Mouse (Mus musculus): ENCODE results near the gene Slc16a5.
"Not testable (repeated sequence)": the region's sequence is repeated elsewhere in the genome, so short reads cannot be mapped to it uniquely, and the experiment has no call there.

Gene Slc16a5

GRCm38 (mm10) chr11:115447321-115447885, 14.9 kb upstream of the Slc16a5 start:
- no peak for DNase-seq (ENCODE audit: low spot score in 2 of 2)

- DNase-seq (ENCODE audit: low spot score in 2 of 2): no peak
These were observed 14.2 kb upstream of the Slc16a5 start for GRCm38 (mm10) chr11:115448075-115448474.

GRCm38 (mm10) chr11:115448998-115449397, 13.3 kb upstream of the Slc16a5 start:
- no peak for DNase-seq (ENCODE audit: low spot score in 2 of 2)

- DNase-seq (ENCODE audit: low spot score in 2 of 2): no peak
These were observed 12.1 kb upstream of the Slc16a5 start for GRCm38 (mm10) chr11:115450176-115450575.

GRCm38 (mm10) chr11:115451781-115452241, 10.5 kb upstream of the Slc16a5 start:
- DNase-seq (ENCODE audit: low spot score in 2 of 2): no peak

- no peak for DNase-seq (ENCODE audit: low spot score in 2 of 2)
These were observed 9.9 kb upstream of the Slc16a5 start for GRCm38 (mm10) chr11:115452281-115452860.

GRCm38 (mm10) chr11:115453306-115453705, 9.0 kb upstream of the Slc16a5 start:
- no peak for DNase-seq (ENCODE audit: low spot score in 2 of 2)

- DNase-seq (ENCODE audit: low spot score in 2 of 2): not testable (repeated sequence)
These were observed 7.5 kb upstream of the Slc16a5 start for GRCm38 (mm10) chr11:115454822-115455221.

GRCm38 (mm10) chr11:115455619-115456018, 6.7 kb upstream of the Slc16a5 start:
- DNase-seq (ENCODE audit: low spot score in 2 of 2): no peak

- DNase-seq (ENCODE audit: low spot score in 2 of 2): no peak
These were observed 6.1 kb upstream of the Slc16a5 start for GRCm38 (mm10) chr11:115456182-115456581.

GRCm38 (mm10) chr11:115457405-115457804, 4.9 kb upstream of the Slc16a5 start:
- DNase-seq (ENCODE audit: low spot score in 2 of 2): no peak

- DNase-seq (ENCODE audit: low spot score in 2 of 2): no peak
These were observed 1.3 kb upstream of the Slc16a5 start for GRCm38 (mm10) chr11:115460976-115461375.

GRCm38 (mm10) chr11:115461846-115462242, 430 bp upstream of the Slc16a5 start:
- DNase-seq (ENCODE audit: low spot score in 2 of 2): no peak

GRCm38 (mm10) chr11:115463397-115463796, 1.1 kb downstream of the Slc16a5 start:
- no peak for DNase-seq (ENCODE audit: low spot score in 2 of 2)

GRCm38 (mm10) chr11:115464851-115465250, 2.6 kb downstream of the Slc16a5 start:
- no peak for DNase-seq (ENCODE audit: low spot score in 2 of 2)

GRCm38 (mm10) chr11:115467217-115467618, 4.9 kb downstream of the Slc16a5 start:
- no peak for DNase-seq (ENCODE audit: low spot score in 2 of 2)

GRCm38 (mm10) chr11:115472183-115472582, 9.9 kb downstream of the Slc16a5 start:
- no peak for DNase-seq (ENCODE audit: low spot score in 2 of 2)

GRCm38 (mm10) chr11:115473626-115474275, 11.5 kb downstream of the Slc16a5 start:
- peak; percentile 95 to 96 for DNase-seq (ENCODE audit: low spot score in 2 of 2)

GRCm38 (mm10) chr11:115475025-115475757, 12.9 kb downstream of the Slc16a5 start, which contains the start of gene Armc7:
Gene Armc7, plus strand, starts transcription at chr11:115475667.
- DNase-seq (ENCODE audit: low spot score in 2 of 2): peak; percentile 88 to 92

GRCm38 (mm10) chr11:115475758-115476237, 13.5 kb downstream of the Slc16a5 start:
- DNase-seq (ENCODE audit: low spot score in 2 of 2): no peak

- DNase-seq (ENCODE audit: low spot score in 2 of 2): not testable (repeated sequence)
These were observed 14.4 kb downstream of the Slc16a5 start for GRCm38 (mm10) chr11:115476630-115477029.

- DNase-seq (ENCODE audit: low spot score in 2 of 2): not testable (repeated sequence)
These were observed 15.1 kb downstream of the Slc16a5 start for GRCm38 (mm10) chr11:115477388-115477787.

Measured in right cerebral cortex, postnatal 36 days (tissue).